In the genomic region with DNA sequence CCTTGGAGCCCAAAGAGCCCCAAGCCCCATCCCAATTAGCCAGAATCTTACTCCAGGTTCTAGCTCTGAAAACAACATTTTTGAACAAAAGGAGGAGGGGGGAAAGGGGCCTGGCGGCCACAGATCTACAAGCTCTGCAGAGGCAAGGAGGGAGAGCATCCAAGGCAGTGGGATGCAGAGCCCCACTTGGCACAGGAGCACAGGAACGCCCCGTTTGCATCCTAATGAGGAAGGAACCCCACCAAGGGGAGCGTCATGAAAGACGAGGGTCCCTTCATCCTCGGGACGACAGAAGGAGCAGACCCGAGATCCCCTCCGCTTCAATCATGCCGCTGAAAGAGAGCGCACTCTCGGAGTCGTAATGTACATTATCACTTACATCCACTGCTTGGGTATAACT, we compare ENCODE assay signal across 23 mouse cellular contexts. TPM values are rescaled to one million over a fixed set of nuclear protein-coding genes. Genes with fewer than 3 reads are reported as not detected.
DNase-seq lines count a peak whose midpoint lies in the region; ATAC-seq and TF ChIP-seq lines count a peak whose summit lies in the region.
"Had no signal": no experiment of that assay in that cellular context is flagged by ENCODE, and none has a peak within 500 bp of the region (broad histone marks: within the 10 kb centered on the region; RNA-seq: fewer than 3 reads in every experiment).

No protein-coding gene starts in this region.

- ATAC-seq in forebrain, embryonic 12.5 days (ENCODE audit: low FRiP score) = no peak
- no peak for ATAC-seq in limb, embryonic 11.5 days (ENCODE audit: insufficient number of reproducible peaks, low FRiP score, low TSS enrichment, low read depth)
- no peak for ATAC-seq in forebrain, postnatal 0 days
- ATAC-seq in midbrain, embryonic 16.5 days = peak; percentile 30; the same call in 1 of the 2 replicates
- ATAC-seq: CD4-positive, CD25-positive, alpha-beta regulatory T cell, adult 4 months; hindbrain, embryonic 16.5 days; inflammation-experienced regulatory T-cells, adult 6 months; intestine, postnatal 0 days had no signal

- H3K36me3 ChIP-seq in forebrain, embryonic 10.5 days (replicated peaks) = no peaks in the 10 kb centered on the region
- no peaks in the 10 kb centered on the region for H3K36me3 ChIP-seq in forebrain, embryonic 12.5 days (replicated peaks)
- no peaks in the 10 kb centered on the region for H3K36me3 ChIP-seq in limb, embryonic 11.5 days (ENCODE audit: control insufficient read depth, insufficient read depth, low read length)
- H3K36me3 ChIP-seq in limb, embryonic 10.5 days = no peaks in the 10 kb centered on the region
- no peaks in the 10 kb centered on the region for H3K36me3 ChIP-seq in forebrain, postnatal 0 days (ENCODE audit: insufficient read depth)
- H3K36me3 ChIP-seq in midbrain, embryonic 16.5 days (ENCODE audit: control insufficient read depth, insufficient read depth, low read length) = no peaks in the 10 kb centered on the region
- H3K36me3 ChIP-seq: embryonic facial prominence, embryonic 12.5 days; G1E; hindbrain, embryonic 12.5 days had no signal

- no peak overlapping the region for H3K4me2 ChIP-seq in forebrain, embryonic 12.5 days
- H3K4me2 ChIP-seq in limb, embryonic 11.5 days (ENCODE audit: low read depth, severe bottlenecking) = no peak overlapping the region
- H3K4me2 ChIP-seq in forebrain, postnatal 0 days (ENCODE audit: low read depth) = peak overlapping the region; percentile 26; the same call in 1 of the 2 replicates
- H3K4me2 ChIP-seq in midbrain, embryonic 16.5 days (ENCODE audit: low read length) = peak overlapping the region; percentile 34; the same call in 1 of the 2 replicates
- H3K4me2 ChIP-seq: embryonic facial prominence, embryonic 12.5 days; hindbrain, embryonic 12.5 days had no signal

- no peak overlapping the region for H3K9ac ChIP-seq in forebrain, embryonic 12.5 days
- peak overlapping the region; percentile 17; the same call in 1 of the 2 replicates for H3K9ac ChIP-seq in limb, embryonic 11.5 days (ENCODE audit: low read length)
- no peak overlapping the region for H3K9ac ChIP-seq in forebrain, postnatal 0 days
- 0 out of 2 replicates have a peak overlapping the region, but pooled peaks have one; percentile 8 for H3K9ac ChIP-seq in midbrain, embryonic 16.5 days (ENCODE audit: low read depth, low read length)
- H3K9ac ChIP-seq: embryonic facial prominence, embryonic 12.5 days; hindbrain, embryonic 12.5 days had no signal

- 0 out of 2 replicates have a peak overlapping the region, but pooled peaks have one; percentile 44 for H3K27ac ChIP-seq in forebrain, embryonic 10.5 days
- H3K27ac ChIP-seq in forebrain, embryonic 12.5 days = no peak overlapping the region
- no peak overlapping the region for H3K27ac ChIP-seq in limb, embryonic 11.5 days (replicated peaks; ENCODE audit: low read depth, low read length)
- H3K27ac ChIP-seq in limb, embryonic 10.5 days = no peak overlapping the region
- H3K27ac ChIP-seq in forebrain, postnatal 0 days (ENCODE audit: low read depth, low read length) = no peak overlapping the region
- peak overlapping the region; percentile 50 for H3K27ac ChIP-seq in midbrain, embryonic 16.5 days (ENCODE audit: low read length)
- H3K27ac ChIP-seq: embryonic facial prominence, embryonic 12.5 days; hindbrain, embryonic 12.5 days had no signal

- peaks cover 45% of the 10 kb centered on the region for H3K27me3 ChIP-seq in forebrain, embryonic 10.5 days (ENCODE audit: poor library complexity, severe bottlenecking)
- H3K27me3 ChIP-seq in forebrain, embryonic 12.5 days = peaks cover 12% of the 10 kb centered on the region; the same call in 1 of the 2 replicates
- no peaks in the 10 kb centered on the region for H3K27me3 ChIP-seq in limb, embryonic 11.5 days (ENCODE audit: control insufficient read depth, insufficient read depth, low read length)
- H3K27me3 ChIP-seq in limb, embryonic 10.5 days (ENCODE audit: low read depth, poor library complexity, severe bottlenecking) = peaks cover 12% of the 10 kb centered on the region; the same call in 1 of the 2 replicates
- no peaks in the 10 kb centered on the region for H3K27me3 ChIP-seq in forebrain, postnatal 0 days (ENCODE audit: insufficient read depth, low read length)
- H3K27me3 ChIP-seq in midbrain, embryonic 16.5 days (ENCODE audit: control insufficient read depth, insufficient read depth, low read depth, low read length) = no peaks in the 10 kb centered on the region
- H3K27me3 ChIP-seq: embryonic facial prominence, embryonic 12.5 days had no signal

- H3K4me1 ChIP-seq in forebrain, embryonic 10.5 days = peaks cover 55% of the 10 kb centered on the region
- H3K4me1 ChIP-seq in forebrain, embryonic 12.5 days = peaks cover 43% of the 10 kb centered on the region
- peaks cover 4% of the 10 kb centered on the region; the same call in 1 of the 2 replicates for H3K4me1 ChIP-seq in limb, embryonic 11.5 days (ENCODE audit: control insufficient read depth, insufficient read depth, low read length)
- H3K4me1 ChIP-seq in limb, embryonic 10.5 days = peaks cover 35% of the 10 kb centered on the region
- H3K4me1 ChIP-seq in forebrain, postnatal 0 days (ENCODE audit: insufficient read depth) = peaks cover 7% of the 10 kb centered on the region
- H3K4me1 ChIP-seq in midbrain, embryonic 16.5 days (ENCODE audit: control insufficient read depth, insufficient read depth, low read length) = peaks cover 26% of the 10 kb centered on the region

- 47% methylated on average over 13 of the region's 13 CpGs for WGBS in forebrain, embryonic 10.5 days
- 38% methylated on average over 13 of the region's 13 CpGs for WGBS in forebrain, embryonic 12.5 days
- 40% methylated on average over 13 of the region's 13 CpGs for WGBS in limb, embryonic 11.5 days
- WGBS in limb, embryonic 10.5 days = 47% methylated on average over 13 of the region's 13 CpGs
- WGBS in forebrain, postnatal 0 days = 21% methylated on average over 13 of the region's 13 CpGs
- 33% methylated on average over 13 of the region's 13 CpGs for WGBS in midbrain, embryonic 16.5 days

- H3K9me3 ChIP-seq in forebrain, embryonic 10.5 days = no peaks in the 10 kb centered on the region
- H3K9me3 ChIP-seq in forebrain, embryonic 12.5 days = no peaks in the 10 kb centered on the region
- H3K9me3 ChIP-seq in limb, embryonic 11.5 days (ENCODE audit: control insufficient read depth, low read length) = no peaks in the 10 kb centered on the region
- H3K9me3 ChIP-seq in limb, embryonic 10.5 days (replicated peaks) = no peaks in the 10 kb centered on the region
- no peaks in the 10 kb centered on the region for H3K9me3 ChIP-seq in forebrain, postnatal 0 days (ENCODE audit: low read length)
- H3K9me3 ChIP-seq in midbrain, embryonic 16.5 days (replicated peaks; ENCODE audit: control insufficient read depth, low read length, poor library complexity, severe bottlenecking) = no peaks in the 10 kb centered on the region
- H3K9me3 ChIP-seq: embryonic facial prominence, embryonic 12.5 days; G1E; hindbrain, embryonic 12.5 days had no signal

- no peak overlapping the region for H3K4me3 ChIP-seq in forebrain, embryonic 10.5 days
- H3K4me3 ChIP-seq in forebrain, embryonic 12.5 days (replicated peaks) = no peak overlapping the region
- H3K4me3 ChIP-seq in limb, embryonic 11.5 days (ENCODE audit: low read depth, low read length) = no peak overlapping the region
- no peak overlapping the region for H3K4me3 ChIP-seq in limb, embryonic 10.5 days
- H3K4me3 ChIP-seq in forebrain, postnatal 0 days (ENCODE audit: low read depth, low read length) = no peak overlapping the region
- no peak overlapping the region for H3K4me3 ChIP-seq in midbrain, embryonic 16.5 days (ENCODE audit: low read depth, low read length)
- H3K4me3 ChIP-seq: embryonic facial prominence, embryonic 12.5 days; hindbrain, embryonic 12.5 days had no signal

- DNase-seq in forebrain, embryonic 10.5 days (ENCODE audit: extremely low spot score, low spot score) = no peak
- no peak for DNase-seq in limb, embryonic 11.5 days (ENCODE audit: low spot score)
- no peak for DNase-seq in limb, embryonic 10.5 days (ENCODE audit: low spot score)
- DNase-seq in forebrain, postnatal 0 days = no peak
- no peak for DNase-seq in spleen, postnatal 10 days (ENCODE audit: low spot score in 2 of 2)
- DNase-seq in urinary bladder, postnatal 10 days (ENCODE audit: low spot score) = no peak
- DNase-seq: adrenal gland, postnatal 10 days; B cell, adult 2 months; cerebellum, adult 2 months; gastrocnemius, postnatal 14 days; heart, postnatal 10 days; heart, postnatal 4 days had no signal

- no peak for TF ChIP-seq CTCF in forebrain, postnatal 0 days (IDR thresholded peaks at IDR 0.05; ENCODE audit: low read depth)

RNA-seq across cellular contexts. Expression of gene Nrap, which starts 43.1 kb away (rescaled TPM):
- 0.10 and 0.15 TPM in 2 replicates for polyA plus RNA-seq in forebrain, embryonic 10.5 days (2016; fragmentation: Nextera tagmentation; extraction: Ambion mirVana)
- polyA plus RNA-seq in forebrain, embryonic 12.5 days (2016; fragmentation: Nextera tagmentation; extraction: Ambion mirVana) = 0.21 and 0.29 TPM in 2 replicates
- 0.21 TPM in 2 replicates for polyA plus RNA-seq in limb, embryonic 11.5 days (2014; fragmentation: Nextera tagmentation; extraction: Ambion mirVana)
- polyA plus RNA-seq in limb, embryonic 10.5 days (2016; fragmentation: Nextera tagmentation; extraction: Ambion mirVana) = 0.09 TPM in 1 of 2 replicates, not detected in the other
- 0.76 and 0.85 TPM in 2 replicates for total RNA-seq in forebrain, postnatal 0 days (2014; rRNA removed)
- 0.64 and 0.86 TPM in 2 replicates for polyA plus RNA-seq in forebrain, postnatal 0 days (2015; fragmentation: Nextera tagmentation; extraction: Ambion mirVana)
- 0.97 and 1.3 TPM in 2 replicates for polyA plus RNA-seq in midbrain, embryonic 16.5 days (2015; fragmentation: Nextera tagmentation; extraction: Ambion mirVana)
- polyA plus RNA-seq: inflammation-experienced regulatory T-cells, adult 6 months had no signal

RNA-seq across cellular contexts. Expression of gene Casp7, which starts 50.2 kb away (rescaled TPM):
- polyA plus RNA-seq in forebrain, embryonic 10.5 days (2016; fragmentation: Nextera tagmentation; extraction: Ambion mirVana) = 15.8 and 16.2 TPM in 2 replicates
- 18.5 and 18.9 TPM in 2 replicates for polyA plus RNA-seq in forebrain, embryonic 12.5 days (2016; fragmentation: Nextera tagmentation; extraction: Ambion mirVana)
- polyA plus RNA-seq in limb, embryonic 11.5 days (2014; fragmentation: Nextera tagmentation; extraction: Ambion mirVana) = 24.5 and 26.6 TPM in 2 replicates
- 19.3 and 24.5 TPM in 2 replicates for polyA plus RNA-seq in limb, embryonic 10.5 days (2016; fragmentation: Nextera tagmentation; extraction: Ambion mirVana)
- 21.4 and 23.7 TPM in 2 replicates for total RNA-seq in forebrain, postnatal 0 days (2014; rRNA removed)
- 23.8 and 28.8 TPM in 2 replicates for polyA plus RNA-seq in forebrain, postnatal 0 days (2015; fragmentation: Nextera tagmentation; extraction: Ambion mirVana)
- polyA plus RNA-seq in midbrain, embryonic 16.5 days (2015; fragmentation: Nextera tagmentation; extraction: Ambion mirVana) = 22.2 and 26.0 TPM in 2 replicates

RNA-seq across cellular contexts. Expression of gene Habp2, which starts 59.8 kb away (rescaled TPM):
- polyA plus RNA-seq in forebrain, embryonic 10.5 days (2016; fragmentation: Nextera tagmentation; extraction: Ambion mirVana) = not detected in 2 replicates
- not detected in 2 replicates for polyA plus RNA-seq in forebrain, embryonic 12.5 days (2016; fragmentation: Nextera tagmentation; extraction: Ambion mirVana)
- 0.53 TPM in 1 of 2 replicates, not detected in the other for polyA plus RNA-seq in limb, embryonic 11.5 days (2014; fragmentation: Nextera tagmentation; extraction: Ambion mirVana)
- polyA plus RNA-seq in limb, embryonic 10.5 days (2016; fragmentation: Nextera tagmentation; extraction: Ambion mirVana) = 0.46 TPM in 1 of 2 replicates, not detected in the other
- not detected in 2 replicates for total RNA-seq in forebrain, postnatal 0 days (2014; rRNA removed)
- 0.06 TPM in 1 of 2 replicates, not detected in the other for polyA plus RNA-seq in forebrain, postnatal 0 days (2015; fragmentation: Nextera tagmentation; extraction: Ambion mirVana)
- polyA plus RNA-seq in midbrain, embryonic 16.5 days (2015; fragmentation: Nextera tagmentation; extraction: Ambion mirVana) = 0.14 and 0.22 TPM in 2 replicates
- total RNA-seq: gastrocnemius, postnatal 14 days; granulocyte monocyte progenitor cell, adult 5-6 weeks; heart, postnatal 10 days; heart, postnatal 4 days had no signal
- polyA plus RNA-seq: cerebellum, adult 2 months; cortical plate, adult 2 months; embryonic facial prominence, embryonic 12.5 days; G1E; hindbrain, embryonic 16.5 days had no signal

Comparison
In these comparisons a context has a peak if more than half of its experiments do, and no peak if none do; other contexts are left out.
1. H3K27ac ChIP-seq: peak in forebrain, embryonic 10.5 days (single experiment) and midbrain, embryonic 16.5 days (single experiment); none in forebrain, embryonic 12.5 days (single experiment), limb, embryonic 11.5 days (single experiment), limb, embryonic 10.5 days (single experiment) and forebrain, postnatal 0 days (single experiment).
2. H3K4me2 ChIP-seq: peak in forebrain, postnatal 0 days (single experiment) and midbrain, embryonic 16.5 days (single experiment); none in forebrain, embryonic 12.5 days (single experiment) and limb, embryonic 11.5 days (single experiment).
3. H3K9ac ChIP-seq: peak in limb, embryonic 11.5 days (single experiment) and midbrain, embryonic 16.5 days (single experiment); none in forebrain, embryonic 12.5 days (single experiment) and forebrain, postnatal 0 days (single experiment).